Mouse (Mus musculus): ENCODE measurements around the gene Atp2b4. TPM values are rescaled to one million over a fixed set of nuclear protein-coding genes. Genes with fewer than 3 reads are reported as not detected.
"Not testable (repeated sequence)": the region's sequence is repeated elsewhere in the genome, so short reads cannot be mapped to it uniquely, and the experiment has no call there.

Gene Atp2b4
- total RNA-seq, 2 experiments from 2014 or later: 30.7 to 40.5 TPM

GRCm38 (mm10) chr1:133701824-133702223 lies 99.0 kb downstream of the Atp2b4 start:
- ATAC-seq (replicated peaks; ENCODE audit: poor library complexity): not testable (repeated sequence)

GRCm38 (mm10) chr1:133697935-133698620 lies 102.8 kb downstream of the Atp2b4 start:
- ATAC-seq (replicated peaks; ENCODE audit: poor library complexity): no peak

- ATAC-seq (replicated peaks; ENCODE audit: poor library complexity): no peak
These were observed 104.9 kb downstream of the Atp2b4 start for GRCm38 (mm10) chr1:133695901-133696300.

GRCm38 (mm10) chr1:133694876-133695275 lies 106.0 kb downstream of the Atp2b4 start:
- peak; percentile 77 for ATAC-seq (replicated peaks; ENCODE audit: poor library complexity)

- ATAC-seq (replicated peaks; ENCODE audit: poor library complexity): no peak
These were observed 106.5 kb downstream of the Atp2b4 start for GRCm38 (mm10) chr1:133694301-133694700.

- ATAC-seq (replicated peaks; ENCODE audit: poor library complexity): no peak
These were observed 107.2 kb downstream of the Atp2b4 start for GRCm38 (mm10) chr1:133693536-133694114.

GRCm38 (mm10) chr1:133692195-133692594 lies 108.6 kb downstream of the Atp2b4 start:
- no peak for ATAC-seq (replicated peaks; ENCODE audit: poor library complexity)

- no peak for ATAC-seq (replicated peaks; ENCODE audit: poor library complexity)
These were observed 109.8 kb downstream of the Atp2b4 start for GRCm38 (mm10) chr1:133691046-133691445.

- peak; percentile 69 for ATAC-seq (replicated peaks; ENCODE audit: poor library complexity)
These were observed 110.9 kb downstream of the Atp2b4 start, which contains the start of gene Lax1 for GRCm38 (mm10) chr1:133689897-133690296. TSS of gene Lax1 (minus strand) at chr1:133690108.

- ATAC-seq (replicated peaks; ENCODE audit: poor library complexity): no peak
These were observed 112.5 kb downstream of the Atp2b4 start for GRCm38 (mm10) chr1:133688301-133688700.

- ATAC-seq (replicated peaks; ENCODE audit: poor library complexity): peak; percentile 63
These were observed 114.9 kb downstream of the Atp2b4 start for GRCm38 (mm10) chr1:133685749-133686519.

GRCm38 (mm10) chr1:133671801-133672200 lies 129.0 kb downstream of the Atp2b4 start:
- ATAC-seq (replicated peaks; ENCODE audit: poor library complexity): no peak

- no peak for ATAC-seq (replicated peaks; ENCODE audit: poor library complexity)
These were observed 129.6 kb downstream of the Atp2b4 start for GRCm38 (mm10) chr1:133671266-133671665.

- ATAC-seq (replicated peaks; ENCODE audit: poor library complexity): no peak
These were observed 130.1 kb downstream of the Atp2b4 start for GRCm38 (mm10) chr1:133670776-133671175.

- ATAC-seq (replicated peaks; ENCODE audit: poor library complexity): no peak
These were observed 130.7 kb downstream of the Atp2b4 start for GRCm38 (mm10) chr1:133670190-133670589.

GRCm38 (mm10) chr1:133668618-133669017 lies 132.2 kb downstream of the Atp2b4 start:
- ATAC-seq (replicated peaks; ENCODE audit: poor library complexity): no peak

- no peak for ATAC-seq (replicated peaks; ENCODE audit: poor library complexity)
These were observed 133.1 kb downstream of the Atp2b4 start for GRCm38 (mm10) chr1:133667721-133668120.

- ATAC-seq (replicated peaks; ENCODE audit: poor library complexity): not testable (repeated sequence)
These were observed 135.1 kb downstream of the Atp2b4 start for GRCm38 (mm10) chr1:133665713-133666112.

- no peak for ATAC-seq (replicated peaks; ENCODE audit: poor library complexity)
These were observed 136.5 kb downstream of the Atp2b4 start for GRCm38 (mm10) chr1:133664203-133664970.

GRCm38 (mm10) chr1:133663427-133663826 lies 137.4 kb downstream of the Atp2b4 start:
- no peak for ATAC-seq (replicated peaks; ENCODE audit: poor library complexity)

- no peak for ATAC-seq (replicated peaks; ENCODE audit: poor library complexity)
These were observed 137.9 kb downstream of the Atp2b4 start for GRCm38 (mm10) chr1:133662941-133663340.
